Mouse (Mus musculus) adrenal gland, postnatal 25 days (tissue): ENCODE measurements at regions not wholly inside any gene's neighbourhood (a gene's known extent, or its start where the extent isn't known, plus 50 kb on each side); places are given as distances from the start of the nearest gene placed in this dataset.
"Not testable (repeated sequence)": the region's sequence is repeated elsewhere in the genome, so short reads cannot be mapped to it uniquely, and the experiment has no call there.

Experiments
- DNase-seq: peaks from one replicate; pipeline ENCODE4 v3.0.0; 2021; ENCODE audit warnings: mixed read lengths

GRCm38 (mm10) chr13:98438206-98438605, 53.6 kb downstream of the Gm10320 start:
- DNase-seq, result no peak

- no peak for DNase-seq
These were observed 54.8 kb downstream of the Gm10320 start for GRCm38 (mm10) chr13:98436961-98437360.

GRCm38 (mm10) chr13:98435245-98435975, 56.4 kb downstream of the Gm10320 start:
- DNase-seq, result no peak

GRCm38 (mm10) chr13:98429851-98430250, 62.0 kb downstream of the Gm10320 start:
- DNase-seq, result no peak

- DNase-seq, result not testable (repeated sequence)
These were observed 64.1 kb downstream of the Gm10320 start for GRCm38 (mm10) chr13:98427660-98428059.

- no peak for DNase-seq
These were observed 66.8 kb downstream of the Gm10320 start for GRCm38 (mm10) chr13:98425026-98425425.

GRCm38 (mm10) chr13:98424000-98424399, 67.8 kb downstream of the Gm10320 start:
- DNase-seq, result no peak

GRCm38 (mm10) chr13:98420419-98421043, 66.5 kb downstream of the Foxd1 start:
- DNase-seq, result no peak

- no peak for DNase-seq
These were observed 63.7 kb downstream of the Foxd1 start for GRCm38 (mm10) chr13:98417736-98418135.

- peak; percentile 38 for DNase-seq
These were observed 62.4 kb downstream of the Foxd1 start for GRCm38 (mm10) chr13:98416457-98416856.

GRCm38 (mm10) chr13:98414851-98415250, 60.8 kb downstream of the Foxd1 start:
- DNase-seq, result peak; percentile 34

GRCm38 (mm10) chr13:98413233-98413632, 59.2 kb downstream of the Foxd1 start:
- no peak for DNase-seq
